Mouse (Mus musculus) cortical plate, adult 2 months (tissue): ENCODE results near the gene Depp1. TPM values are rescaled to one million over a fixed set of nuclear protein-coding genes. Genes with fewer than 3 reads are reported as not detected.

ENCODE experiments used
- H3K27ac ChIP-seq: fragments of 200-500 bp; 2 replicates; pipeline ENCODE4 v1.5.1; 2012; ENCODE audit warnings: low read length, control low read depth, inconsistent platforms; ENCODE audit not compliant: insufficient read depth
- H3K4me1 ChIP-seq: fragments of 200-500 bp; 2 replicates; pipeline ENCODE4 v1.6.1; 2011; ENCODE audit warnings: low read length; ENCODE audit not compliant: control insufficient read depth, insufficient read depth
- H3K4me3 ChIP-seq: fragments of 200-500 bp; 2 replicates; pipeline ENCODE4 v1.5.1; 2011; ENCODE audit warnings: mild to moderate bottlenecking, low read length, control low read depth; ENCODE audit not compliant: insufficient read depth
- CTCF ChIP-seq: fragments of 200-500 bp; IDR thresholded peaks from 2 replicates; pipeline ENCODE4 v1.5.1; 2011; ENCODE audit warnings: mild to moderate bottlenecking, control low read depth, low read length; ENCODE audit not compliant: insufficient read depth; ENCODE audit errors: extremely low read depth
- POLR2A ChIP-seq: fragments of 200-500 bp; IDR thresholded peaks from 2 replicates; pipeline ENCODE4 v1.6.1; 2011; ENCODE audit warnings: mild to moderate bottlenecking, low read length, control low read depth; ENCODE audit not compliant: insufficient read depth; ENCODE audit errors: extremely low read depth
- polyA plus RNA-seq: library from polyadenylated mRNA; depleted of rRNA; stranded (reverse); fragments of >200 nt; gene quantifications from 2 replicates; pipeline ENCODE4 v1.2.3, GENCODE M21; 2012

Gene Depp1
- polyA plus RNA-seq, 1 experiment: 2.1 TPM

GRCm38 (mm10) chr6:116632129-116632528 is 18.3 kb upstream of the Depp1 start:
- TF ChIP-seq CTCF (peak; percentile 67), POLR2A (no peak)
- peaks cover 3% of the 10 kb centered on the region for H3K4me1 ChIP-seq

GRCm38 (mm10) chr6:116633741-116634695 is 16.4 kb upstream of the Depp1 start:
- TF ChIP-seq POLR2A (no peak), CTCF (no peak)
- no peaks in the 10 kb centered on the region for H3K4me1 ChIP-seq
- H3K27ac ChIP-seq: no peak overlapping the region
- H3K4me3 ChIP-seq: no peak overlapping the region

More at GRCm38 (mm10) chr6:116632129-116632528, 18.3 kb upstream of the Depp1 start:
- Histone ChIP-seq H3K4me3 (no peak overlapping the region), H3K27ac (no peak overlapping the region)

GRCm38 (mm10) chr6:116635251-116636180 is 14.9 kb upstream of the Depp1 start:
- Histone ChIP-seq H3K4me1 (no peaks in the 10 kb centered on the region), H3K27ac (peak overlapping the region; percentile 85), H3K4me3 (no peak overlapping the region)
- no peak for TF ChIP-seq CTCF
- TF ChIP-seq POLR2A: no peak

GRCm38 (mm10) chr6:116636581-116637235 is 13.7 kb upstream of the Depp1 start:
- Histone ChIP-seq H3K4me1 (no peaks in the 10 kb centered on the region), H3K27ac (no peak overlapping the region), H3K4me3 (no peak overlapping the region)
- no peak for TF ChIP-seq POLR2A
- TF ChIP-seq CTCF: no peak

GRCm38 (mm10) chr6:116637496-116637895 is 12.9 kb upstream of the Depp1 start:
- H3K4me1 ChIP-seq: no peaks in the 10 kb centered on the region
- no peak overlapping the region for H3K27ac ChIP-seq
- no peak overlapping the region for H3K4me3 ChIP-seq
- no peak for TF ChIP-seq POLR2A
- TF ChIP-seq CTCF: no peak

GRCm38 (mm10) chr6:116638871-116639270 is 11.5 kb upstream of the Depp1 start:
- no peak overlapping the region for H3K27ac ChIP-seq
- H3K4me1 ChIP-seq: no peaks in the 10 kb centered on the region
- H3K4me3 ChIP-seq: no peak overlapping the region
- TF ChIP-seq POLR2A: no peak

GRCm38 (mm10) chr6:116639663-116640062 is 10.7 kb upstream of the Depp1 start:
- TF ChIP-seq POLR2A: no peak
- TF ChIP-seq CTCF: no peak
- no peak overlapping the region for H3K4me3 ChIP-seq
- H3K4me1 ChIP-seq: no peaks in the 10 kb centered on the region
- no peak overlapping the region for H3K27ac ChIP-seq

GRCm38 (mm10) chr6:116642942-116643341 is 7.5 kb upstream of the Depp1 start:
- no peaks in the 10 kb centered on the region for H3K4me1 ChIP-seq
- H3K27ac ChIP-seq: no peak overlapping the region
- no peak for TF ChIP-seq POLR2A
- no peak for TF ChIP-seq CTCF

GRCm38 (mm10) chr6:116643881-116644280 is 6.5 kb upstream of the Depp1 start:
- H3K4me3 ChIP-seq: no peak overlapping the region
- no peak overlapping the region for H3K27ac ChIP-seq
- no peak for TF ChIP-seq POLR2A
- TF ChIP-seq CTCF: no peak
- no peaks in the 10 kb centered on the region for H3K4me1 ChIP-seq

More at GRCm38 (mm10) chr6:116642942-116643341, 7.5 kb upstream of the Depp1 start:
- H3K4me3 ChIP-seq: no peak overlapping the region
